Mouse (Mus musculus): ENCODE results near the gene Figla. TPM values are rescaled to one million over a fixed set of nuclear protein-coding genes. Genes with fewer than 3 reads are reported as not detected.

The Figla gene
- total and polyA plus RNA-seq, 2 experiments: not detected

DNA sequence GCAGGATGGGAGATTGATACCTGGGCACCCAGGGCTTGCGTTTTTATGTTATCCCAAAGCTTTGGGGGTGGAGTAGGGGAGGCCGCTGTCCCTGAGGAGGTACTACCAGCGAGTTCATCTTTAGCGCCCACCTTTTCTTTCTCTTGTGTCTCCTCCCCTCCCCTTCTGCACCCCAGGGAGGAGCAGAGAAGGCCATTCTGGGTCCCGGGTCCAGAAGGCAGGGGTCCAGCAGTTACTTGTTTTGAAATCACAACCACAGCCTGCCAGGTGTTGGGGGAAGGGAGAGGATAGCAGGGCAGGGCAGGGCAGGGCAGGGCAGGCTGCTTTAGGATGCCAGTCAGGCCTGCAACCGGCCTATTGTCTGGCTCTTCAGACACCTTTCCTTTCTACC lies 13.3 kb downstream of the Figla start:
- 0 out of 2 replicates have a peak, but pooled peaks cover 7% of the 10 kb centered on the region for H3K27me3 ChIP-seq (ENCODE audit: control insufficient read depth, insufficient read depth, low read length)
- no peaks in the 10 kb centered on the region for H3K4me1 ChIP-seq (ENCODE audit: control insufficient read depth, insufficient read depth, low read length)
- DNase-seq (ENCODE audit: extremely low read depth, low read depth, low spot score): no peak
- TF ChIP-seq POLR2A (IDR thresholded peaks at IDR 0.05; ENCODE audit: extremely low read depth, insufficient read depth, low read length) (no peak), CTCF (IDR thresholded peaks at IDR 0.05; ENCODE audit: low read depth, low read length) (no peak)
- 21% methylated on average over 6 of the region's 6 CpGs for WGBS
- H3K4me3 ChIP-seq (ENCODE audit: insufficient read depth, low read depth, low read length): no peak overlapping the region
- H3K9ac ChIP-seq (ENCODE audit: low read depth, low read length): no peak overlapping the region
- H3K36me3 ChIP-seq (ENCODE audit: control insufficient read depth, insufficient read depth, low read length): no peaks in the 10 kb centered on the region
- no peak overlapping the region for H3K27ac ChIP-seq (replicated peaks; ENCODE audit: insufficient read depth, low read depth, low read length)
- H3K79me2 ChIP-seq (ENCODE audit: control insufficient read depth, insufficient read depth, low read length): no peaks in the 10 kb centered on the region

DNA sequence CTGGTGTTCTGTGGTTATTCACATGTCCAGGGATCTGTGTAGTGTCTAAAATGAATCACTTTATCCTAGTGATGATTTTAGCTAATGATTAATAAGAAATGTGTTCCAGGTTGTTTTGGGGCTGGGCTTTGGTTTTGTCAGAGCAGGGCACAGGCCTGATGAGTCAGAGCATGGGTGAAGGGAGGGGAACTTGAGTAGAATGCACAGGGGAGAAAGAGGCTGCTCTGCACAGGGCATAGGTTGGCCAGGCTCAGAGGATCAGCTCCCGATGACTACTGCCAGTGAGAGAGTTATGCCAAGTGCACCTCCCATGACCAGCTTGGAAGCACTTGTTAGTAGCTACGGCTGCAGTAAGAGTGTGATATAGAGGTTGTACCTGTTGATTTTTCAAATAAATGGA lies 15.6 kb downstream of the Figla start:
- no peak overlapping the region for H3K27ac ChIP-seq (replicated peaks; ENCODE audit: insufficient read depth, low read depth, low read length)
- H3K79me2 ChIP-seq (ENCODE audit: control insufficient read depth, insufficient read depth, low read length): no peaks in the 10 kb centered on the region
- 59% methylated on average over 2 of the region's 2 CpGs for WGBS
- TF ChIP-seq CTCF (IDR thresholded peaks at IDR 0.05; ENCODE audit: low read depth, low read length) (no peak), POLR2A (IDR thresholded peaks at IDR 0.05; ENCODE audit: extremely low read depth, insufficient read depth, low read length) (no peak)
- no peak overlapping the region for H3K9ac ChIP-seq (ENCODE audit: low read depth, low read length)
- H3K4me3 ChIP-seq (ENCODE audit: insufficient read depth, low read depth, low read length): no peak overlapping the region
- 0 out of 2 replicates have a peak, but pooled peaks cover 7% of the 10 kb centered on the region for H3K27me3 ChIP-seq (ENCODE audit: control insufficient read depth, insufficient read depth, low read length)
- H3K36me3 ChIP-seq (ENCODE audit: control insufficient read depth, insufficient read depth, low read length): no peaks in the 10 kb centered on the region
- H3K4me1 ChIP-seq (ENCODE audit: control insufficient read depth, insufficient read depth, low read length): no peaks in the 10 kb centered on the region
- peak; percentile 14 for DNase-seq (ENCODE audit: extremely low read depth, low read depth, low spot score)

DNA sequence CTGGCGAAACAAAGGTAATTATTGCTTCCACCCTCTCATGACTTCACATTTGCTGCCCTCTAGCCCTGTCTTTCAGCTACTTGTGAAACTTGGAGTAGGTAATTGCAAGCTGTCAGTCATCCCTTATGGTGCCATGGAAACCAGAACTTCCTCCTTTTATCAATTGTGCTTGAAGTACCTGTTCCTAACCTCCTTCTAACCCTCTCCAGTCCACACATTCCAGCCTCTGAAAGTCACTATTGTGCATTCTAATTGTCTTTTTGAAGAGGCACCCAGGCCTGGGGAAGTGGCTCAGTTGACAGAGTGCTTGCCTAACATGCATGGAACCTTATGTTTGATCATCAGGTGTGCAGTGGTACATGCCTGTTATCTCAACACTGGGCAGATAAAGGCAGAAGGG lies 17.7 kb downstream of the Figla start:
- 0 out of 2 replicates have a peak, but pooled peaks cover 7% of the 10 kb centered on the region for H3K27me3 ChIP-seq (ENCODE audit: control insufficient read depth, insufficient read depth, low read length)
- TF ChIP-seq CTCF (IDR thresholded peaks at IDR 0.05; ENCODE audit: low read depth, low read length): no peak
- TF ChIP-seq POLR2A (IDR thresholded peaks at IDR 0.05; ENCODE audit: extremely low read depth, insufficient read depth, low read length): no peak

DNA sequence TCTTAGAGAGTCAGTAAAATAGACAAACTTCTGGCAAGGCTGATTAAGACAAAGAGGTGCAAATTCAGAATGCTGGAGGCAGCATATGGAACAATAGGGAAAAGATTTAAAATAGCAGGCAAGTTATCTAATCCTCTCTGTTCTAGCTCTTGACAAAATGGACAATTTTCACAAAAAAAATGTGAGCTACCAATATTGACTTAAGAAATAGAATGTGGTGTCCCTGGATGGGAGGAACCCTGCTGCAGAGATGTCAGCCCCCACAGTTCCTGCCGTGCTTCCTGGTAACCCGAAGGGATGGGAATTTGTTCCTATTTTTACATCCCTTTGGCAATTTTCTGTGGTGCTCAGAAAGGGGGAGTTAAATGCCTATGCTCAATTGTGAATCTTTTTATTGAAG lies 22.9 kb downstream of the Figla start:
- Histone ChIP-seq H3K4me3 (ENCODE audit: insufficient read depth, low read depth, low read length) (no peak overlapping the region), H3K79me2 (ENCODE audit: control insufficient read depth, insufficient read depth, low read length) (no peaks in the 10 kb centered on the region), H3K27me3 (ENCODE audit: control insufficient read depth, insufficient read depth, low read length) (no peaks in the 10 kb centered on the region), H3K27ac (replicated peaks; ENCODE audit: insufficient read depth, low read depth, low read length) (no peak overlapping the region), H3K4me1 (ENCODE audit: control insufficient read depth, insufficient read depth, low read length) (no peaks in the 10 kb centered on the region), H3K9ac (ENCODE audit: low read depth, low read length) (no peak overlapping the region), H3K36me3 (ENCODE audit: control insufficient read depth, insufficient read depth, low read length) (no peaks in the 10 kb centered on the region)
- TF ChIP-seq POLR2A (IDR thresholded peaks at IDR 0.05; ENCODE audit: extremely low read depth, insufficient read depth, low read length) (no peak), CTCF (IDR thresholded peaks at IDR 0.05; ENCODE audit: low read depth, low read length) (no peak)
- WGBS: 65% methylated on average over 2 of the region's 2 CpGs
- no peak for DNase-seq (ENCODE audit: extremely low read depth, low read depth, low spot score)

More for the DNA sequence above, 17.7 kb downstream of the Figla start:
- 87% methylated on average over 1 of the region's 1 CpGs for WGBS
- Histone ChIP-seq H3K79me2 (ENCODE audit: control insufficient read depth, insufficient read depth, low read length) (no peaks in the 10 kb centered on the region), H3K27ac (replicated peaks; ENCODE audit: insufficient read depth, low read depth, low read length) (no peak overlapping the region), H3K36me3 (ENCODE audit: control insufficient read depth, insufficient read depth, low read length) (no peaks in the 10 kb centered on the region), H3K4me1 (ENCODE audit: control insufficient read depth, insufficient read depth, low read length) (no peaks in the 10 kb centered on the region), H3K9ac (ENCODE audit: low read depth, low read length) (no peak overlapping the region), H3K4me3 (ENCODE audit: insufficient read depth, low read depth, low read length) (no peak overlapping the region)
- no peak for DNase-seq (ENCODE audit: extremely low read depth, low read depth, low spot score)

- DNase-seq (ENCODE audit: extremely low read depth, low read depth, low spot score): no peak
- Histone ChIP-seq H3K79me2 (ENCODE audit: control insufficient read depth, insufficient read depth, low read length) (no peaks in the 10 kb centered on the region), H3K4me1 (ENCODE audit: control insufficient read depth, insufficient read depth, low read length) (no peaks in the 10 kb centered on the region), H3K36me3 (ENCODE audit: control insufficient read depth, insufficient read depth, low read length) (no peaks in the 10 kb centered on the region), H3K9ac (ENCODE audit: low read depth, low read length) (no peak overlapping the region), H3K4me3 (ENCODE audit: insufficient read depth, low read depth, low read length) (no peak overlapping the region), H3K27me3 (ENCODE audit: control insufficient read depth, insufficient read depth, low read length) (no peaks in the 10 kb centered on the region), H3K27ac (replicated peaks; ENCODE audit: insufficient read depth, low read depth, low read length) (no peak overlapping the region)
- TF ChIP-seq POLR2A (IDR thresholded peaks at IDR 0.05; ENCODE audit: extremely low read depth, insufficient read depth, low read length) (no peak), CTCF (IDR thresholded peaks at IDR 0.05; ENCODE audit: low read depth, low read length) (no peak)
- WGBS: 72% methylated on average over 1 of the region's 1 CpGs
Measured at GRCm38 (mm10) chr6:86040140-86040539, 24.2 kb downstream of the Figla start.

GRCm38 (mm10) chr6:86047510-86047909 lies 31.5 kb downstream of the Figla start:
- no peak for DNase-seq (ENCODE audit: extremely low read depth, low read depth, low spot score)
- Histone ChIP-seq H3K27ac (replicated peaks; ENCODE audit: insufficient read depth, low read depth, low read length) (no peak overlapping the region), H3K4me1 (ENCODE audit: control insufficient read depth, insufficient read depth, low read length) (no peaks in the 10 kb centered on the region), H3K36me3 (ENCODE audit: control insufficient read depth, insufficient read depth, low read length) (no peaks in the 10 kb centered on the region), H3K79me2 (ENCODE audit: control insufficient read depth, insufficient read depth, low read length) (no peaks in the 10 kb centered on the region), H3K27me3 (ENCODE audit: control insufficient read depth, insufficient read depth, low read length) (no peaks in the 10 kb centered on the region), H3K4me3 (ENCODE audit: insufficient read depth, low read depth, low read length) (no peak overlapping the region), H3K9ac (ENCODE audit: low read depth, low read length) (no peak overlapping the region)
- no peak for TF ChIP-seq CTCF (IDR thresholded peaks at IDR 0.05; ENCODE audit: low read depth, low read length)
- TF ChIP-seq POLR2A (IDR thresholded peaks at IDR 0.05; ENCODE audit: extremely low read depth, insufficient read depth, low read length): no peak
- WGBS: 93% methylated on average over 11 of the region's 11 CpGs

All from liver, adult 2 months (tissue).